Mouse (Mus musculus) kidney, postnatal 0 days (tissue): ENCODE results near the gene Bbc3. TPM values are rescaled to one million over a fixed set of nuclear protein-coding genes. Genes with fewer than 3 reads are reported as not detected.

Experiments
- ATAC-seq: fragments of 200-750 bp; cut with Nextera tagmentation; replicated peaks from 2 replicates; pipeline ENCODE4 v1.8.0; 2017; ENCODE audit warnings: low read depth, moderate number of reproducible peaks, moderate TSS enrichment, moderate library complexity; ENCODE audit not compliant: low FRiP score
- DNase-seq: peaks from one replicate; pipeline ENCODE4 v3.0.0-alpha.2; 2016; ENCODE audit warnings: low spot score
- H3K27ac ChIP-seq: fragments of 300-500 bp; sonication (generic); 2 replicates; pipeline ENCODE4 v1.5.1; 2014; ENCODE audit warnings: mild to moderate bottlenecking
- H3K27me3 ChIP-seq: fragments of 300-500 bp; sonication (generic); 2 replicates; pipeline ENCODE4 v1.6.1; 2014; ENCODE audit warnings: low read length, mixed read lengths; ENCODE audit not compliant: insufficient read depth
- H3K36me3 ChIP-seq: fragments of 300-500 bp; sonication (generic); 2 replicates; pipeline ENCODE4 v1.6.1; 2014; ENCODE audit warnings: low read length, mixed read lengths; ENCODE audit not compliant: insufficient read depth
- H3K4me1 ChIP-seq: fragments of 300-500 bp; sonication (generic); replicated peaks from 2 replicates; pipeline ENCODE4 v1.6.1; 2014; ENCODE audit warnings: antibody characterized with exemption, low read length, mixed read lengths; ENCODE audit not compliant: insufficient read depth
- H3K4me2 ChIP-seq: fragments of 300-500 bp; sonication (generic); 2 replicates; pipeline ENCODE4 v1.6.1; 2014; ENCODE audit warnings: mild to moderate bottlenecking, low read length, moderate library complexity, mixed read lengths
- H3K4me3 ChIP-seq: fragments of 300-500 bp; sonication (generic); replicated peaks from 2 replicates; pipeline ENCODE4 v1.5.1; 2014; ENCODE audit warnings: low read depth, low read length
- H3K9ac ChIP-seq: fragments of 300-500 bp; sonication (generic); 2 replicates; pipeline ENCODE4 v1.6.1; 2014; ENCODE audit warnings: low read depth, low read length
- H3K9me3 ChIP-seq: fragments of 300-500 bp; sonication (generic); replicated peaks from 2 replicates; pipeline ENCODE4 v1.6.1; 2016; ENCODE audit warnings: low read length, inconsistent platforms, mixed read lengths
- CTCF ChIP-seq: IDR thresholded peaks from 2 replicates; pipeline ENCODE4 v1.5.1; 2016; ENCODE audit warnings: antibody characterized with exemption, low read depth, mild to moderate bottlenecking, moderate library complexity
- WGBS: fragments of 180-500 bp; shearing (Covaris S2); extraction: QIAGEN DNeasy Blood & Tissue Kit; methylation state at CpG from one replicate; pipeline ENCODE4 v1.1.7; 2014; 5-methylcytosine and 5-hydroxymethylcytosine counted together
- polyA plus RNA-seq: library from polyadenylated mRNA; unstranded; fragments of >200 nt; fragmentation: Nextera tagmentation; extraction: Ambion mirVana; gene quantifications from 2 replicates; pipeline ENCODE4 v1.2.1, GENCODE M21; 2015

The Bbc3 gene
- polyA plus RNA-seq, 1 experiment from 2014 or later, result 13.1 TPM

GRCm38 (mm10) chr7:16271139-16271538, 37.1 kb upstream of the Bbc3 start:
- no peak for TF ChIP-seq CTCF
- H3K27ac ChIP-seq, result no peak overlapping the region
- 69% methylated on average over 1 of the region's 1 CpGs for WGBS
- no peak for ATAC-seq
- H3K36me3 ChIP-seq, result peaks cover 9% of the 10 kb centered on the region
- no peak for DNase-seq
- H3K9me3 ChIP-seq, result no peaks in the 10 kb centered on the region
- H3K4me1 ChIP-seq, result peaks cover 5% of the 10 kb centered on the region
- no peak overlapping the region for H3K4me3 ChIP-seq
- H3K9ac ChIP-seq, result no peak overlapping the region
- H3K27me3 ChIP-seq, result no peaks in the 10 kb centered on the region
- no peak overlapping the region for H3K4me2 ChIP-seq

GRCm38 (mm10) chr7:16272681-16273080, 35.5 kb upstream of the Bbc3 start:
- no peaks in the 10 kb centered on the region for H3K9me3 ChIP-seq
- peaks cover 18% of the 10 kb centered on the region for H3K36me3 ChIP-seq
- H3K27me3 ChIP-seq, result no peaks in the 10 kb centered on the region
- ATAC-seq (peak; percentile 83), DNase-seq (peak; percentile 79)
- H3K27ac ChIP-seq, result peak overlapping the region; percentile 91
- peak overlapping the region; percentile 77 for H3K9ac ChIP-seq
- peak overlapping the region; percentile 84 for H3K4me2 ChIP-seq
- peaks cover 5% of the 10 kb centered on the region for H3K4me1 ChIP-seq
- H3K4me3 ChIP-seq, result peak overlapping the region; percentile 66
- peak; percentile 25; the same call in 1 of the 2 replicates for TF ChIP-seq CTCF
- under 1% methylated on average over 40 of the region's 46 CpGs for WGBS

DNA sequence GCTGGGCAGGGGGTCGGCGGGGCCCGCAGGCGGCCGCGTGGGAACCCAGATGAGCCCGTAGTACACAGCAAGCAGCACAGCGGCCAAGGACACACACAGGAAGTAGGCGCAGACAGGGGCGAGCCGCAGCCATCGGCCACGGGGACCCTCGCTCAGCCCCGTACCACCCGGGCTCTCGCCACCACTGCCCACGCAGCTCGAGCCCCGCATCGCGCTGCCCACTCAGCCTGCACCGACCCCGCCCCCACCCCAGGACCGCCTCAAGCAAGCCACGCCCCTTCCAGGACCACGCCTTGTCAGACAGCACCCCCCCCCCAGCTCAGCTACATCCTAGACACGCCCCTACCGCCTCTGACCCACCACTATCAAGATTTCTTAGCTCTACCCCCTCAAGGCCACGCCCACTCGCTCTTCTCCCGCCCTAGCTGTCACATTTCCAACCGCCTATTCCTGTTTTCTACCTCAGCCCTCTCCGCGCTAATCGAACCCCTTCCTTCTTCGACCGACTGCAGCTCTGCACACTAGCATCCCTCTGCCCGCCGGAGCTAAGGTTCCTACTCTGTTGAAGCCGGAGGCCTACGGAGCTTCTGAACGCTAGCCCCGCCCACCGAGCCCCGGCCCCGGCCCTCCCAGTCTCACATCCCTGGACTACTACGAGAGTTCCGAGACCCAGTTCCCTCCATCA, 35.0 kb upstream of the Bbc3 start, which contains the start of gene Inafm1:
TSS of gene Inafm1 (minus strand) at position 537 of the 685 bp plus-strand sequence.
- peak within 1 kb of the TSS; percentile 91 for H3K27ac ChIP-seq
- peak within 1 kb of the TSS; percentile 77 for H3K9ac ChIP-seq
- H3K4me1 ChIP-seq, result peaks cover 5% of the 10 kb centered on the region
- WGBS, result 2% methylated on average over 41 of the region's 49 CpGs
- no peak for TF ChIP-seq CTCF
- ATAC-seq (peak; percentile 73), DNase-seq (peak; percentile 99)
- no peaks in the 10 kb centered on the region for H3K27me3 ChIP-seq
- peaks cover 24% of the 10 kb centered on the region for H3K36me3 ChIP-seq
- no peaks in the 10 kb centered on the region for H3K9me3 ChIP-seq
- H3K4me2 ChIP-seq, result peak within 1 kb of the TSS; percentile 84
- H3K4me3 ChIP-seq, result peak within 1 kb of the TSS; percentile 66

- peaks cover 27% of the 10 kb centered on the region for H3K36me3 ChIP-seq
- peak overlapping the region; percentile 91 for H3K27ac ChIP-seq
- peak overlapping the region; percentile 84 for H3K4me2 ChIP-seq
- H3K9me3 ChIP-seq, result no peaks in the 10 kb centered on the region
- H3K4me1 ChIP-seq, result peaks cover 5% of the 10 kb centered on the region
- H3K9ac ChIP-seq, result peak overlapping the region; percentile 77
- under 1% methylated on average over 18 of the region's 18 CpGs for WGBS
- ATAC-seq (peak; percentile 77), DNase-seq (peak; percentile 94)
- peak overlapping the region; percentile 66 for H3K4me3 ChIP-seq
- no peaks in the 10 kb centered on the region for H3K27me3 ChIP-seq
- TF ChIP-seq CTCF, result no peak
These were observed 34.4 kb upstream of the Bbc3 start for GRCm38 (mm10) chr7:16273766-16274140.

DNA sequence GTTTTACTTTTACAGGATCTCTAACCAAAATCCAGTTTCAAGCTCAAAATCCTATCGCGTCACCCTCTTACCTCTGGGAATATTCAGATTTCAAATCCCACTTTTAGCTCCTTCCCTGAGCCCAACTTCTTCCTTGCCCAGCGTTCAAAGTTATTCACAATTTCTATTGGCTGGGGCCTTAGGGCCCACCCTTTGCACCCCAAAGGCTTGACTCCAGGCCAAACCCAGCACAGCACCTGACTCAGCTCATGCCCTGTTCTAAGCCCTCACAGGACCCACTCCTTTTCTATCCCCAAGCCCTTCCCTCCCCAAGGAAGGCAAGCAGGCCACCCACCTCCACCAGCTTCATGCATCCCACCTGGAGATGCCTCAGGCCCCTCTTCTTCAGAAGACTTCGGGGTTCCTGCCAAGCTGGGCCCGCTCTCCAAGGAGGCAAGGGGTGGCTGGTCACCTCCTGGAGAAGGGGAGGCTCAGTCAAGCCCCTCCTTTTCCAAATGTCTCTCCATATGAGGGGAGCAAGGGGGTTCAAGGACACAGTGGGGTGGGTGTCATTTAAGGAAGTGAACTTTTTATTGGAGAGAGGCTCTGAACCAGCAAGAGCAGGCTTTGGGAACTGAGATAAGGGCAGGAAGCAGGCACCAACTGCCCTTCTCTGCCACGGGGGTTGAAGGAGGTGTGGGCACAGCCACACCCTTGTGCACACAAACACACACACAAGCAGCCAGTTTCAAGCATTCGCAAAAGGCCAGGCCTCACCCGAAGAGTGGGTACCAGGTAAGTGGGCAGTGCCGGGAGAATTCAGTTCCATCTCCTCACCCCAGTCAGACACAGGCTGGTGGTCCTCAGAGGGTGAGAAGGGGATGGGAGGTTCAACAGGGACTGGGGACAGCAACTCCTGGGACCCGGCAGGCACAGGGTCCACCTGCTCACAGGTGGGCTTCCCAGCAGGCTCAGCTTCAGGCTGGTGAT, 33.0 kb upstream of the Bbc3 start:
- 87% methylated on average over 10 of the region's 10 CpGs for WGBS
- peaks cover 5% of the 10 kb centered on the region for H3K4me1 ChIP-seq

GRCm38 (mm10) chr7:16280721-16281120, 27.5 kb upstream of the Bbc3 start:
- H3K9me3 ChIP-seq, result no peaks in the 10 kb centered on the region
- no peak for ATAC-seq
- H3K9ac ChIP-seq, result no peak overlapping the region
- WGBS, result 89% methylated on average over 11 of the region's 11 CpGs
- no peak for DNase-seq
- TF ChIP-seq CTCF, result no peak
- H3K36me3 ChIP-seq, result peaks cover 45% of the 10 kb centered on the region
- no peak overlapping the region for H3K4me3 ChIP-seq
- no peaks in the 10 kb centered on the region for H3K27me3 ChIP-seq
- H3K4me2 ChIP-seq, result no peak overlapping the region
- no peaks in the 10 kb centered on the region for H3K4me1 ChIP-seq
- H3K27ac ChIP-seq, result no peak overlapping the region

More for the DNA sequence above, 33.0 kb upstream of the Bbc3 start:
- H3K27ac ChIP-seq, result no peak overlapping the region
- peaks cover 27% of the 10 kb centered on the region for H3K36me3 ChIP-seq
- no peak overlapping the region; the same call in 1 of the 2 replicates for H3K4me2 ChIP-seq
- no peaks in the 10 kb centered on the region for H3K27me3 ChIP-seq
- H3K9ac ChIP-seq, result no peak overlapping the region
- H3K4me3 ChIP-seq, result no peak overlapping the region
- ATAC-seq, result no peak
- no peak for DNase-seq
- H3K9me3 ChIP-seq, result no peaks in the 10 kb centered on the region
- no peak for TF ChIP-seq CTCF
